Mouse (Mus musculus) CD4-positive, CD25-positive, alpha-beta regulatory T cell (primary cell): Measurements from ENCODE around the gene Sprr2k. TPM values are rescaled to one million over a fixed set of nuclear protein-coding genes. Genes with fewer than 3 reads are reported as not detected.

Experiments used
- polyA plus RNA-seq: library from polyadenylated mRNA; unstranded; fragments of 100-300 nt; shearing (Covaris generic); gene quantifications from one replicate; pipeline ENCODE4 v1.2.1, GENCODE M21; 2017

Sprr2k gene
- not detected for polyA plus RNA-seq

DNA sequence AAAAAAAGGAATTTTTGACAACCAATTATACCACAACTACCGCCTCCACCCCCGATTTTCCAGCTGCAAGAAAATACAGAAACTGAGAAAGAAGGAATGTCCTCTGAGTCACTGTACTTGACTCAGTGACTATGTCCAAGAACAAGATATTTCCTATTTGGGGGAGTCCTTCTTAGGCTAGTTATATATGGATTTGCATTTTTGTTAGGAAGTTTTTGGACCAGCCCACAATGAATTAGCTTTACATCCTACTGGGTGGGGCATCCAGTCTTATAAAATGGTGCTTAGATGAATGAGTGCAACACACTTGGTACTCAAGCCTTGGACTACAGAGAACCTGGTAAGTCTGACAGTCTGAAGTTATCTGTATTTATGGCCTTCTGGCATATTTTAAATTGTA, at the start of gene Sprr2k:
Gene Sprr2k (plus strand): TSS at position 301 of the 400 bp plus-strand sequence.

DNA sequence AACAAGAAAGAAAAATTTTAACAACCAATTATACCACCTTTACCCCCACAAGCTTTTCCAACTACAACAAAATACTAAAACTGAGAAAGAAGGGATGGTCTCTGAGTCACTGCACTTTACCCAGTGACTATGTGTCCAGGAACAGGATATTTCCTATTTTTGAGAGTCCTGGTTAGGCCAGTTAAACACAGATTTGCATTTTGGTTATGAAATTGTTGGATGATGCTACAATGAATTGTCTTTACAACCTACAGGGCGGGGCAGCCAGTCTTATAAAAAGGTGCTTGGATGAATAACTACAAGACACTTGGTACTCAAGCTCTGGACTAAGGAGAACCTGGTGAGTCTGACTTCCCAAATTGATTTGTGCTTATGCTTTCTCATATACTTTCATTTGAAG, 47.0 kb upstream of the Sprr2k start, which contains the start of gene Sprr2h:
Gene Sprr2h (plus strand): TSS at position 301 of the 400 bp plus-strand sequence.

DNA sequence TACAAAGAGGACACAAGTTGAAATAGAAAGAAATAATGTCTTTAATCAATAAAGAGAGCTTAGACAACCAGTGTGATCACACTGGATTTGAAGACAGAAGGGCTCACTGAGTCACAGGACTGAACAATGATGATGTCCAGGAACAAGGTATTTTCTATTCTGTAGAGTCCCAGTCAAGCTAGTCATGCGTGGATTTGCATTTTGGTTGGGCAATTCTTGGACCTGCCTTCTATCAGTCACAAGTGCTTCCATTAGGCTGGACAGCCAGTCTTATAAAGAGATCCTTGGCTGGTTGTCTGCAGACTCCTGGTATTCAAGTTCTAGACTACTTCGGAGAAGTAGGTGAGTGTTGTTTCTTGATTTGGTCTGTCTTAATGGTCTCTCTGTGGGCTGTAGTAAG, 24.7 kb upstream of the Sprr2k start, which contains the start of gene Sprr2i:
Gene Sprr2i (plus strand): TSS at position 301 of the 400 bp plus-strand sequence.

DNA sequence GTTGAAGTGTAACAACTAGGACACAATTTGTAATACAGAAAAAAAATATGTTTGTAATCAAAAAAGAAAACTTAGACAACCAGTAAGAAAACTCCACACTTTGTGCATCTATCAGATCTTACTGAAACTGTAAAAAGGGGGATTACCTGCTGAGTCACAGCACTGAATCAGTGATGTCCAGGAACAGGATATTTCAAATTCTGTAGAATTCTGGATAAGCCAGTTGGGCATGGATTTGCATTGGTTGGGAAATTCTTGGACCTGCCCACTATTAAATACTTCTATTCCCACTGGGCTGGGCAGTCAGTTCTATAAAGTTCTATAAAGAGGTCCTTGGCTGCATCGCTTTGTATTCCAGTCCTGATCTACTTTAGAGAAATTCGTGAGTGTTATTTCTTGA, 14.6 kb upstream of the Sprr2k start, which contains the start of gene Sprr2j-ps:
Gene Sprr2j-ps (plus strand): TSS at position 301 of the 400 bp plus-strand sequence.

GRCm38 (mm10) chr3:92429323-92429722, 3.1 kb upstream of the Sprr2k start, which contains the start of gene Gm9774:
Gene Gm9774, minus strand, starts transcription at chr3:92429423.

GRCm38 (mm10) chr3:92438689-92439088, 6.3 kb downstream of the Sprr2k start, which contains the start of gene Sprr1b:
Gene Sprr1b, minus strand, starts transcription at chr3:92438789.

GRCm38 (mm10) chr3:92458620-92459019, 26.2 kb downstream of the Sprr2k start, which contains the start of gene Sprr3:
Gene Sprr3, minus strand, starts transcription at chr3:92458720.

Other genes with a start within 250 kb of the Sprr2k start
- gene Sprr2a1, start 216.8 kb upstream of the Sprr2k start, polyA plus RNA-seq = not detected
- not detected for gene Sprr2a2, start 216.7 kb upstream of the Sprr2k start, polyA plus RNA-seq
- gene Sprr2a3, start 147.2 kb upstream of the Sprr2k start, polyA plus RNA-seq = not detected
- not detected for gene Sprr2b, start 116.0 kb upstream of the Sprr2k start, polyA plus RNA-seq
- gene Sprr2d, start 93.4 kb upstream of the Sprr2k start, polyA plus RNA-seq = not detected
- not detected for gene Sprr2e, start 80.4 kb upstream of the Sprr2k start, polyA plus RNA-seq
- not detected for gene Sprr2f, start 67.4 kb upstream of the Sprr2k start, polyA plus RNA-seq
- gene Sprr2h, start 46.9 kb upstream of the Sprr2k start, polyA plus RNA-seq = not detected
- not detected for gene Sprr2i, start 24.6 kb upstream of the Sprr2k start, polyA plus RNA-seq
- gene Sprr2j-ps, start 14.5 kb upstream of the Sprr2k start, polyA plus RNA-seq = not detected
- gene Gm9774, start 3.2 kb upstream of the Sprr2k start, polyA plus RNA-seq = 24.6 TPM
- not detected for gene Sprr1b, start 6.2 kb downstream of the Sprr2k start, polyA plus RNA-seq
- not detected for gene Sprr3, start 26.1 kb downstream of the Sprr2k start, polyA plus RNA-seq
- gene Sprr1a, start 53.3 kb downstream of the Sprr2k start, polyA plus RNA-seq = not detected
- not detected for gene Sprr4, start 67.9 kb downstream of the Sprr2k start, polyA plus RNA-seq
- gene 2310046K23Rik, start 101.9 kb downstream of the Sprr2k start, polyA plus RNA-seq = not detected
- gene Ivl, start 141.2 kb downstream of the Sprr2k start, polyA plus RNA-seq = not detected
- not detected for gene Smcp, start 156.4 kb downstream of the Sprr2k start, polyA plus RNA-seq
- gene 2210017I01Rik, start 174.9 kb downstream of the Sprr2k start, polyA plus RNA-seq = not detected
- not detected for gene Lce6a, start 189.1 kb downstream of the Sprr2k start, polyA plus RNA-seq
- gene Lce1a1, start 215.7 kb downstream of the Sprr2k start, polyA plus RNA-seq = not detected
- not detected for gene Lce1b, start 224.3 kb downstream of the Sprr2k start, polyA plus RNA-seq
- not detected for gene Lce1a2, start 237.7 kb downstream of the Sprr2k start, polyA plus RNA-seq
- not detected for gene Lce1c, start 246.7 kb downstream of the Sprr2k start, polyA plus RNA-seq